Mouse (Mus musculus): ENCODE measurements at regions not wholly inside any gene's neighbourhood (a gene's known extent, or its start where the extent isn't known, plus 50 kb on each side); places are given as distances from the start of the nearest gene placed in this dataset.

DNA sequence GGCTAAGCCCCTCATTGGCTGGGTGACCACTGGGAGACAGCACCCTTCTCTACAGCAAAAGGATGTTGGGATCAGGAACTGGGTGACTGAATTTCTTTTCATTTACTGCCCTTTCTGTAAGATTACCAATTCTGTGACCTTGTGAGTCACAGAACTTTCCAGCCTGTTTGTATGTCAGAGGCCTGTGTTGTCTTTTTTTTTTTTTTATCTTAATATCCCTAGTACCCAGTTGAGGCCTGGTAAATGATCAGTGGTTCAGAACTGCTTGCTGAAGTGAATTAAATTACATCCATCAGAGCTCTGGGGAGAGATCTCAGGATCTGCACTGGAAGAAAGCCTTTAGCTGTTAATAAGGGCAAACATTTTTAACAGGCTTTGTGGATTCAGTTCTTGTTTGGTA lies 114.8 kb upstream of the Zfp648 start:
- Histone ChIP-seq H3K9ac (no peak overlapping the region), H3K36me3 (no peaks in the 10 kb centered on the region), H3K27ac (replicated peaks) (no peak overlapping the region), H3K4me2 (replicated peaks) (no peak overlapping the region), H3K9me3 (replicated peaks) (no peaks in the 10 kb centered on the region), H3K4me1 (0 out of 2 replicates have a peak, but pooled peaks cover under 1% of the 10 kb centered on the region), H3K4me3 (replicated peaks) (no peak overlapping the region), H3K27me3 (no peaks in the 10 kb centered on the region)
- no peak for ATAC-seq (ENCODE audit: insufficient number of reproducible peaks, low FRiP score, low TSS enrichment, low read depth)

DNA sequence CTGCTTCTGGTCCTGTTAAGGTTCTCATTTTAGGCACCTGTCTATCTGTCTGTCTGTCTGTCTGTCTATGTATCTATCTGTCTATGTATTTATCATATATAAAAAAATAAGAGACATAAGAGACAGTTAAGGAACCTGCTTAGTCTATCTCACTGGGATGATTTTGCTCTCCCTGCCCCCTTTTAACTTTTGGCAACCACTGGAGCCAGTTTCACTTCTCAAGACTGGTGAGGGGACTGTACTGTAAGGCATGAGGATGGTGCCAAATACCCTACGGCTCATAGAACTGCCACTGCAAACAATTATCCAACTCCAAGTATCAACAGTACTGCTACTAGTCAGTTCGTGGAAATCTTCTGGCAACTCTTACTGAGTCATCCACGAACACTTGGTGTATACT lies 111.2 kb upstream of the Zfp648 start:
- H3K4me1 ChIP-seq, result no peaks in the 10 kb centered on the region
- no peaks in the 10 kb centered on the region for H3K36me3 ChIP-seq
- H3K4me3 ChIP-seq (replicated peaks), result no peak overlapping the region
- H3K27me3 ChIP-seq, result no peaks in the 10 kb centered on the region
- no peaks in the 10 kb centered on the region for H3K9me3 ChIP-seq (replicated peaks)
- no peak overlapping the region for H3K4me2 ChIP-seq (replicated peaks)
- H3K27ac ChIP-seq (replicated peaks), result no peak overlapping the region
- ATAC-seq (ENCODE audit: insufficient number of reproducible peaks, low FRiP score, low TSS enrichment, low read depth), result no peak
- H3K9ac ChIP-seq, result no peak overlapping the region
- 75% methylated on average over 3 of the region's 3 CpGs for WGBS

DNA sequence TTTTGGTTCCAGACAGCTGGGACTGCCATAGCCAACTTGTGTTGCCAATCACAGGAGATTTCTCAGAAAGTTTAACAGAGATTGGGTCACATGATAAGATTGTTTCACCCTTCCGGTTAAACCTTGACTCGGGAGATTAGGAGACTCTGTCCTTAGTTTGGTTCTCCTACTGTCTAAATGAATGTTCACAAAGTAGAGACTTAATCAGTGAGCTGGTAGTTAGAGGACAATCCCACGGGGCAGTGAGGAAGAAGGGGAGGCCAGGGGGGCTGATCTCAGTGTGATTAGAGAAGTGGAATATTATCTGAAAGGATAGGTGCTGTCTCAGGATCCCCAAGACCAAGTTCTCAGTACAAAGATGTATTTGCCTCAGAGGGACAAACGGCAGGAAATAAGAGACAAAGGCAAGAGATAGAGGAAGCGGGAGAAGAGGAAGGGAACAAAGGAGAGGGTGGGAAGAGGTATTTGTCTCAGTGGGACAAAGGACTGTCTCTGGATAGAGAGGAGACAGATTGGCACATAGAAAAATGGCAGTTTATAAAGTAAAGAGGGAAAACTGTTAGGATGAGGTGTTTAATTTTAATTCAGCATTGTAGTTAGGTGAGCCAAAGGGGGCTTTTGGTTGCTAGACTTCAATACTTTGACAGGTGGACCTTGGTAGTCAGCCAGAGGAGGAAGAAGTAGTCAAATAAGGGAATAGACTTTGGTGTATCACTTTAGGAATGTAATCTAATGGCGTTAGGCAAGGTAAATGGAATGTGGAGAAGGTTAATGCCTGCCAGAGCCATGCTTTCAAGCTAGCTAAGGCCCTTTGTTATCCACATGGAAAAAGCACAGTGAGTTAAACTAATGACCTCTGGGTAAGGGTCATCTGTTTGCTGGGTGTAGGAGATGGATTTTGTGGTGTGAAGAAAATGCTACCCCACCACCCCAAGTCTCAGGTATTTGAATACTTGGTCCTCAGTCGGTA lies 110.2 kb upstream of the Zfp648 start:
- H3K9ac ChIP-seq, result no peak overlapping the region
- H3K9me3 ChIP-seq (replicated peaks), result no peaks in the 10 kb centered on the region
- H3K4me1 ChIP-seq, result no peaks in the 10 kb centered on the region
- no peak overlapping the region for H3K4me2 ChIP-seq (replicated peaks)
- no peaks in the 10 kb centered on the region for H3K36me3 ChIP-seq
- H3K27ac ChIP-seq (replicated peaks), result no peak overlapping the region
- H3K4me3 ChIP-seq (replicated peaks), result no peak overlapping the region
- H3K27me3 ChIP-seq, result no peaks in the 10 kb centered on the region
- no peak for ATAC-seq (ENCODE audit: insufficient number of reproducible peaks, low FRiP score, low TSS enrichment, low read depth)
- WGBS, result 60% methylated on average over 7 of the region's 7 CpGs

DNA sequence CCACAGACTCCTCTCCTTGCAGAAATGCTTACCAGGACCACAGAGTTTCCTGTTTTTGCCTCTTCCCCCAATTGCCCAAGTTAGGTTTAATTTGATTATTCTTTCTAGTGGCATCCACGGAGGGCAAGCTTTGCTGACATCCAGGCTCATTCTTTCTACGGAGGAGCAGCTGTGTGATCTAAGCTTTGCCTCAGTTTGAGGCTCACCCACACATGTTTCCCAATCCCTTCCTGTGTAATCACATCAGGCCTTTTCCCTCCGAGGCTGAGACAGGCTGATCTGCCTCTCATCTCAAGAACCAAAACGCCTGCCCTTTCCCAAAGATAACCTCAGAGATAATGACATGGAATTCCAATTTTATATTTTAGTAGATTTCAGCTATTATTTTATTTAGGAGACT lies 107.4 kb upstream of the Zfp648 start:
- Histone ChIP-seq H3K4me3 (replicated peaks) (no peak overlapping the region), H3K36me3 (no peaks in the 10 kb centered on the region), H3K4me2 (replicated peaks) (no peak overlapping the region), H3K9ac (no peak overlapping the region), H3K27me3 (no peaks in the 10 kb centered on the region), H3K27ac (replicated peaks) (no peak overlapping the region), H3K9me3 (replicated peaks) (no peaks in the 10 kb centered on the region), H3K4me1 (no peaks in the 10 kb centered on the region)
- 52% methylated on average over 4 of the region's 4 CpGs for WGBS
- ATAC-seq (ENCODE audit: insufficient number of reproducible peaks, low FRiP score, low TSS enrichment, low read depth), result no peak

DNA sequence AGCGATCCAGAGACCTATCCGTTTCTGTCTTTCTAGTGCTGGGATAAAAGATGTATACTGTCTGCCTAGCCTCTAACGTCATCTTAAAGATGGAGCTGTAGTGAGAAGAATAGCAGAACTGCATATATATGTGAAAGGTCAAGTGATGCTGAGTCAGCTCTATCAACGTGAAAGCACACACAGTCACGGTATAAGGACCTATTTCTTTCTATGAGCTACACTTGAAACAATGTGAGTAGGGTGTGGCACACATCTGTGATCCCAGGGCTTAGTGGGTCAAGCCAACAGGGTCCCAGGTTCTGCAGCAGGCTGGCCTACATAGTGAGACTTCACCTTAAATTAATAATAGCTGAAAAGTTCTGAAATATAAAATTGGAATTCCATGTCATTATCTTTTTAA lies 106.6 kb upstream of the Zfp648 start:
- Histone ChIP-seq H3K27ac (replicated peaks) (no peak overlapping the region), H3K9me3 (replicated peaks) (no peaks in the 10 kb centered on the region), H3K36me3 (no peaks in the 10 kb centered on the region), H3K4me3 (replicated peaks) (no peak overlapping the region), H3K9ac (no peak overlapping the region), H3K4me2 (replicated peaks) (no peak overlapping the region), H3K4me1 (no peaks in the 10 kb centered on the region), H3K27me3 (no peaks in the 10 kb centered on the region)
- 72% methylated on average over 5 of the region's 5 CpGs for WGBS
- ATAC-seq (ENCODE audit: insufficient number of reproducible peaks, low FRiP score, low TSS enrichment, low read depth), result no peak

DNA sequence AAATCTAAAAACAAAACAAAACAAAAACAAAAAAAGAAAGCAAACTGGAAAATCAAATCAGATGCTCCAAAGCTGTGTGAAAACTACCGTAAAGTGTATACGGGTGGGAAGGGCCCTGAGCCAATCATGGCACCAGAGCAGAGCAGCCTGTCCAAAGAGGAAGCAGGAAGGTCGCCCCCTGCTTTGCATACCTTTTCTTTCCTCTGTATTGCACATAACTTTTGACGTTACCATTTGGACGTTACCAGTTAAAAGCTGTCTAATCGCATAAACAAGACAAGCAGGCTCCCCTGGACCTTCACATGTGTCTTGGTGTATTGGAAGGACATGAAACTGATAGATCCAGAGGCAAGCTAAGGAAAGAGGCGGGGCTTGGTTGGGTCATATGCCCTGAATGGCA lies 104.9 kb upstream of the Zfp648 start:
- Histone ChIP-seq H3K9me3 (replicated peaks) (no peaks in the 10 kb centered on the region), H3K36me3 (no peaks in the 10 kb centered on the region), H3K4me1 (no peaks in the 10 kb centered on the region), H3K27ac (replicated peaks) (no peak overlapping the region), H3K4me3 (replicated peaks) (no peak overlapping the region), H3K27me3 (no peaks in the 10 kb centered on the region), H3K4me2 (replicated peaks) (no peak overlapping the region), H3K9ac (no peak overlapping the region)
- ATAC-seq (ENCODE audit: insufficient number of reproducible peaks, low FRiP score, low TSS enrichment, low read depth), result no peak
- WGBS, result 77% methylated on average over 7 of the region's 7 CpGs

DNA sequence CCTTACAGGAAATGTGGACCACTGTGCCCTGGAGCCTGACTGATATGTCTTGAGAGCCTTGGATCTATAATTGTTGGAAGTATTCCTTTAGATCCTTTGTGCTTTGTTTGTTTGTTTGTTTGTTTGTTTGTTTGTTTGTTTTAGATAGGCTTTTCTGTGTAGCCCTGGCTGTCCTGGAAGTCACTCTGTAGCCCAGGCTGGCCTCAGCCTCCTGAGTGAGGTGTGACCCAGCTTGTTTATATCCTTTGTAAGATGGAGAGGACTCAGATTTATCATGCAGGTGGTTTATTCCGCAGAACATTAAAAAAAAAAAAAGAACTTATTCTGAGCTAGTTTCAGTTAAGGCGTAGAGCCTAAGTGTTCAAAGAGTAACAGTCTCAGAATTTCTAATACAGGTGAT lies 104.1 kb upstream of the Zfp648 start:
- Histone ChIP-seq H3K27ac (replicated peaks) (no peak overlapping the region), H3K27me3 (no peaks in the 10 kb centered on the region), H3K36me3 (no peaks in the 10 kb centered on the region), H3K9ac (no peak overlapping the region), H3K4me1 (no peaks in the 10 kb centered on the region), H3K4me2 (replicated peaks) (no peak overlapping the region), H3K9me3 (replicated peaks) (no peaks in the 10 kb centered on the region), H3K4me3 (replicated peaks) (no peak overlapping the region)
- no peak for ATAC-seq (ENCODE audit: insufficient number of reproducible peaks, low FRiP score, low TSS enrichment, low read depth)
- 96% methylated on average over 2 of the region's 2 CpGs for WGBS

DNA sequence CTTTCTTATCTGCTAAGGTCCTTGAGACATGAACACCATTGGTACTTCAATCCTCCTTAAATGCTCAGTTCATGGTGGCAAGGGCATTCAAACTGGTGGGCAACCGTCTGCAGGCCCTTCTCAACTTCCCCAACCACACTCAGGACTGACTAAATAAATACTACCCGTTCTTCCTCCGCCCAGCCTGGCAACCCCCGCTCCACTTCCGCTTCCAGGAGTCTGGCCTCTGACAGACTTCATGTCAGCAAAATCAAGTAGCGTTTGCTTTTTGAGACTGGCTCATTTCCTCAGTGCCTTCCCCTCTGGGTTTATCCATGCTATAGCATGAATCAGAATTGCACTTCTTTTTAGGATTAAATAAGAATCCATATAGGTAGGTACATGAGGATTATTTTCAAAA lies 103.3 kb upstream of the Zfp648 start:
- H3K4me3 ChIP-seq (replicated peaks), result no peak overlapping the region
- no peaks in the 10 kb centered on the region for H3K36me3 ChIP-seq
- no peak overlapping the region for H3K4me2 ChIP-seq (replicated peaks)
- no peak overlapping the region for H3K9ac ChIP-seq
- no peak for ATAC-seq (ENCODE audit: insufficient number of reproducible peaks, low FRiP score, low TSS enrichment, low read depth)
- no peak overlapping the region for H3K27ac ChIP-seq (replicated peaks)
- H3K27me3 ChIP-seq, result no peaks in the 10 kb centered on the region
- 40% methylated on average over 6 of the region's 6 CpGs for WGBS
- H3K4me1 ChIP-seq, result peaks cover 2% of the 10 kb centered on the region
- no peaks in the 10 kb centered on the region for H3K9me3 ChIP-seq (replicated peaks)

DNA sequence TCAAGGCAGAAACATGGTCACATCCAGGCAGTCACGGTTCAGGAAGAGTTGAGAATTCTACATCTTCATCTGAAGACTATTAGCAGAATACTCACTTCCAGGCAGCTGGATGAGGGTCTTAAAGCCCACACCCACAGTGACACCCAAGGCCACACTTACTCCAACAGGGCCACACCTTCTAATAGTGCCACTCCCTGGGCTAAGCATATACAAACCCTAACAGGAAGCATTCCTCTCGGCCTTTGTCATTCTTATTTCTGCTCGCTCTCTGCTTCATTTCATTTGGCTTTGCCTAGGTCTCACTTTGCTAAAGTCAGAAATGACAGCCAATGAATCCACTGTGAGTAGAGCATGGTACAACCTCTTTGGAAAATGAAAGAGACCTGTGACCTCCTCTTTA lies 100.4 kb upstream of the Zfp648 start:
- Histone ChIP-seq H3K9ac (no peak overlapping the region), H3K27ac (replicated peaks) (no peak overlapping the region), H3K27me3 (no peaks in the 10 kb centered on the region), H3K36me3 (no peaks in the 10 kb centered on the region), H3K4me3 (replicated peaks) (no peak overlapping the region), H3K4me1 (peaks cover 13% of the 10 kb centered on the region), H3K4me2 (replicated peaks) (no peak overlapping the region), H3K9me3 (replicated peaks) (no peaks in the 10 kb centered on the region)
- no peak for ATAC-seq (ENCODE audit: insufficient number of reproducible peaks, low FRiP score, low TSS enrichment, low read depth)
- 87% methylated on average over 3 of the region's 3 CpGs for WGBS

DNA sequence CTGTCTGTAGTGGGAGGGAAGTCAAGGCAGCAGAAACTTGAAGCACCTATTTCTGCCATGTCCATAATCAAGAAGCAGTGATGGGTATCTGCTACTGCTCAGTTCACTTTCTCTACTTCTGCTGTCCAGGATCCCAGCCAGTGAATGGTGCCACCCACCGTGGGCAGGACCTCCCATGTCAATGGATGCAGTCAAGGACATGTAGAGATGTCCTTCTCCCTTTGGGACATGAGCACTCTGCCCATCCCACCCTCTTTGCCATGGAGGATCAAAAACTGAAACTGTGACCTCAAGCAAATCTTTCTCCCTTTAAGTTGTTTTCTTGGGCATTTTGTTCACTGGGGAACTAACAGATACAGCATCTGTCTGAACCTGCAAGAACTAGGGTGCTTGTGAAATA lies 99.6 kb upstream of the Zfp648 start:
- Histone ChIP-seq H3K36me3 (no peaks in the 10 kb centered on the region), H3K4me3 (replicated peaks) (no peak overlapping the region), H3K27ac (replicated peaks) (no peak overlapping the region), H3K9me3 (replicated peaks) (no peaks in the 10 kb centered on the region), H3K27me3 (no peaks in the 10 kb centered on the region), H3K9ac (no peak overlapping the region), H3K4me1 (peaks cover 13% of the 10 kb centered on the region), H3K4me2 (replicated peaks) (no peak overlapping the region)
- 97% methylated on average over 1 of the region's 1 CpGs for WGBS
- no peak for ATAC-seq (ENCODE audit: insufficient number of reproducible peaks, low FRiP score, low TSS enrichment, low read depth)

DNA sequence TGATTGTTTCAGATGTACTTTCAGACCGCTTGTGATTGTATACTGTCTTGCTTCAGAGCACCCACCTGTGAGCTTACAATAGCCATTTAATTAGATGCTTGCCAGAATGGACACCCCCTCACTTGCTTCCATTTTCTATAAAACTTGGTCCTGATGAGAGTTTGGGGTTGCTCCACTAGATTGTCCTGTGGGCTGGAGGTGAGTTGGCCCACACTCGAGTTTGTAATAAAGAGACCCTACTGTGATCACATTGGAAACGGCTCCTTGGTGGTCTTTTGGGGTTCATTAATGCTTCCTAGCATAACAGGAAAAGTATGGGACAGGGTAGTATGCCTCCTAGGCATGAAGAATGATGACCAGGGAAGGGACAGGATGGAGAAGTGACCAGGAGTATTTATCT lies 98.8 kb upstream of the Zfp648 start:
- no peak overlapping the region for H3K4me3 ChIP-seq (replicated peaks)
- no peaks in the 10 kb centered on the region for H3K9me3 ChIP-seq (replicated peaks)
- 86% methylated on average over 3 of the region's 3 CpGs for WGBS
- no peak overlapping the region for H3K4me2 ChIP-seq (replicated peaks)
- H3K27ac ChIP-seq (replicated peaks), result no peak overlapping the region
- ATAC-seq (ENCODE audit: insufficient number of reproducible peaks, low FRiP score, low TSS enrichment, low read depth), result no peak
- no peaks in the 10 kb centered on the region for H3K27me3 ChIP-seq
- no peaks in the 10 kb centered on the region for H3K36me3 ChIP-seq
- no peak overlapping the region for H3K9ac ChIP-seq
- peaks cover 13% of the 10 kb centered on the region for H3K4me1 ChIP-seq

All from embryonic facial prominence, embryonic 15.5 days (tissue).